Mouse (Mus musculus) heart, embryonic 13.5 days (tissue): ENCODE measurements around the gene Erbb4. TPM values are rescaled to one million over a fixed set of nuclear protein-coding genes. Genes with fewer than 3 reads are reported as not detected.
A peak's percentile ranks its signal among the peaks of the same experiment; 100 is the strongest.
"Not testable (repeated sequence)": the region's sequence is repeated elsewhere in the genome, so short reads cannot be mapped to it uniquely, and the experiment has no call there.

Experiments
- ATAC-seq: fragments of 200-750 bp; cut with Nextera tagmentation; 2 replicates; pipeline ENCODE4 v1.8.0; 2017; ENCODE audit warnings: moderate TSS enrichment; ENCODE audit not compliant: insufficient number of reproducible peaks, low FRiP score, low TSS enrichment; ENCODE audit errors: extremely low read depth
- H3K27ac ChIP-seq: fragments of 300-500 bp; sonication (generic); replicated peaks from 2 replicates; pipeline ENCODE4 v1.5.1; 2015; ENCODE audit warnings: moderate library complexity, mild to moderate bottlenecking, inconsistent platforms
- H3K27me3 ChIP-seq: fragments of 300-500 bp; sonication (generic); replicated peaks from 2 replicates; pipeline ENCODE4 v1.6.1; 2015; ENCODE audit warnings: mild to moderate bottlenecking, inconsistent platforms
- H3K36me3 ChIP-seq: fragments of 300-500 bp; sonication (generic); 2 replicates; pipeline ENCODE4 v1.6.1; 2015; ENCODE audit warnings: mild to moderate bottlenecking, inconsistent platforms
- H3K4me1 ChIP-seq: fragments of 300-500 bp; sonication (generic); 2 replicates; pipeline ENCODE4 v1.6.1; 2015; ENCODE audit warnings: inconsistent platforms
- H3K4me2 ChIP-seq: fragments of 300-500 bp; sonication (generic); 2 replicates; pipeline ENCODE4 v1.6.1; 2015; ENCODE audit warnings: inconsistent platforms, mild to moderate bottlenecking, moderate library complexity
- H3K4me3 ChIP-seq: fragments of 300-500 bp; sonication (generic); 2 replicates; pipeline ENCODE4 v1.5.1; 2015; ENCODE audit warnings: moderate library complexity, mild to moderate bottlenecking, inconsistent platforms
- H3K9ac ChIP-seq: fragments of 300-500 bp; sonication (generic); 2 replicates; pipeline ENCODE4 v1.6.1; 2015; ENCODE audit warnings: inconsistent platforms, mild to moderate bottlenecking, moderate library complexity
- H3K9me3 ChIP-seq: fragments of 300-500 bp; sonication (generic); 2 replicates; pipeline ENCODE4 v1.6.1; 2016; ENCODE audit warnings: inconsistent platforms
- WGBS: fragments of 180-500 bp; shearing (Covaris S2); methylation state at CpG from one replicate; pipeline ENCODE4 v1.1.7; 2015; ENCODE audit warnings: mixed read lengths; 5-methylcytosine and 5-hydroxymethylcytosine counted together
- polyA plus RNA-seq: library from polyadenylated mRNA; unstranded; fragments of >200 nt; fragmentation: Nextera tagmentation; extraction: Ambion mirVana; gene quantifications from 2 replicates; pipeline ENCODE4 v1.2.1, GENCODE M21; 2015

Erbb4 gene
- polyA plus RNA-seq, 1 experiment from 2014 or later = 6.2 TPM

DNA sequence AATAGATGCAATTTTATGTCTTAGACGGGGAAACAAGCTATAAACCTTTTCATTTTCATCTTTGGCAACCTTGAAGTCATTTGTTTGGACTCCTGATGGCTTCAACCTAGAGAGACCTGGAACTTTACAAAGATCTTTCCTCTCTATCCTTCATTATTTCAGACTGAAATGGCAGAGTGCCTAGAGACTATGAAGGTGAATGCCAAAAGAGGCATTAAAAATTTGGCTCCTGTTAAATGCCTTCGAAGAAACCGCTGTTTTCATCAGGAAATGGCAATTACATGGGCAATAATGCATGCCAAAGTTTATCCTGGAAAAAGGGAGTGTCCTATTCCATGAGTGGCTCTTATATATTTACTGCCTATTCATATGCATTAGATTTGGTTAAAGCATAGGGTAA lies 273.2 kb downstream of the Erbb4 start:
- Histone ChIP-seq H3K36me3 (no peaks in the 10 kb centered on the region), H3K4me1 (0 out of 2 replicates have a peak, but pooled peaks cover 2% of the 10 kb centered on the region), H3K27ac (no peak overlapping the region), H3K27me3 (no peaks in the 10 kb centered on the region), H3K4me3 (no peak overlapping the region), H3K9me3 (no peaks in the 10 kb centered on the region), H3K9ac (no peak overlapping the region), H3K4me2 (no peak overlapping the region)
- ATAC-seq = no peak
- WGBS = 84% methylated on average over 3 of the region's 3 CpGs

GRCm38 (mm10) chr1:68832101-68832500 lies 275.8 kb downstream of the Erbb4 start:
- no peak for ATAC-seq
- no peaks in the 10 kb centered on the region for H3K27me3 ChIP-seq
- H3K36me3 ChIP-seq = no peaks in the 10 kb centered on the region
- H3K4me1 ChIP-seq = 0 out of 2 replicates have a peak, but pooled peaks cover 2% of the 10 kb centered on the region
- no peak overlapping the region for H3K27ac ChIP-seq
- no peak overlapping the region for H3K4me3 ChIP-seq
- no peaks in the 10 kb centered on the region for H3K9me3 ChIP-seq
- H3K4me2 ChIP-seq = no peak overlapping the region
- H3K9ac ChIP-seq = no peak overlapping the region

GRCm38 (mm10) chr1:68831575-68831974 lies 276.3 kb downstream of the Erbb4 start:
- no peaks in the 10 kb centered on the region for H3K9me3 ChIP-seq
- no peaks in the 10 kb centered on the region for H3K36me3 ChIP-seq
- H3K4me2 ChIP-seq = no peak overlapping the region
- 0 out of 2 replicates have a peak, but pooled peaks cover 2% of the 10 kb centered on the region for H3K4me1 ChIP-seq
- no peak for ATAC-seq
- H3K27ac ChIP-seq = no peak overlapping the region
- no peak overlapping the region for H3K9ac ChIP-seq
- WGBS = 63% methylated on average over 1 of the region's 1 CpGs
- H3K4me3 ChIP-seq = no peak overlapping the region
- H3K27me3 ChIP-seq = no peaks in the 10 kb centered on the region

DNA sequence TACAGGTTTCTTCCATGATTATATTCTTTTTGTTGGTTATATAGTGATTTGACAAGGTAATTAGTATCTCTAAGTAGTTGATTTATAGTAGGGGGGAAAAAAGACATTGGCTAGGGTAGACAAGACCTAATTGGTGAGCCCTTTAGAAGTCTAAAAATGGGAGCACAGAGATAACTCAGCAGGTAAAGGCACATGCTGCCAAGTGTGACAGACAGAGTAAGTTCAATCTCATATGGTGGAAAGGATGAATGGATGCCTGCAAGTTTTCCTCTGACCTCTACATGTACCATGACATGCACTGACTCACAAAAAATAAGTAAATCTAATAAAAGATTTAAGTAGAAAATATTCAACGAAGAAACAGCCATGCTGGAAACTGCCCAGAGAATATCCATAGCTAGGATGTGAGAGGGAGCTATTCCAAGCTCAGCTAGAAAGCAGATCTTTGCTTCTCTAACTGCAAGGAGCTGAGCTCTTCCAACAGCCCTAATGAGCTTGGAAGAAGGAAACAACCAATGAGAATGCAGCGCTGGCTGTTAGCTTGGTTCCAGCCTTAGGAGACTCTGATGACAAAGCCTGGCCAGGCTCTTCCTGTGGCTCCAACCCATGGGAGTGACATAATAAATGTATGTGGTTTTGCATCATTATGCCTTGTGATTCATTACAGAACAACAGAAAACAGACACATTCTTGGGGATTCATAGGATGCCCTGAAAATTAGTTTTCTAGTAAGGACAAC lies 277.2 kb downstream of the Erbb4 start:
- ATAC-seq = no peak
- Histone ChIP-seq H3K9me3 (no peaks in the 10 kb centered on the region), H3K36me3 (no peaks in the 10 kb centered on the region), H3K9ac (no peak overlapping the region), H3K4me1 (0 out of 2 replicates have a peak, but pooled peaks cover 2% of the 10 kb centered on the region), H3K27ac (no peak overlapping the region), H3K27me3 (no peaks in the 10 kb centered on the region), H3K4me2 (no peak overlapping the region), H3K4me3 (no peak overlapping the region)
- 60% methylated on average over 2 of the region's 2 CpGs for WGBS

- no peak overlapping the region for H3K27ac ChIP-seq
- H3K4me1 ChIP-seq = no peaks in the 10 kb centered on the region
- H3K9me3 ChIP-seq = no peaks in the 10 kb centered on the region
- no peaks in the 10 kb centered on the region for H3K27me3 ChIP-seq
- no peak overlapping the region for H3K9ac ChIP-seq
- no peak overlapping the region for H3K4me2 ChIP-seq
- H3K4me3 ChIP-seq = no peak overlapping the region
- H3K36me3 ChIP-seq = no peaks in the 10 kb centered on the region
- WGBS = 78% methylated on average over 2 of the region's 2 CpGs
- ATAC-seq = no peak
These were observed 284.7 kb downstream of the Erbb4 start for GRCm38 (mm10) chr1:68823116-68823644.

GRCm38 (mm10) chr1:68806711-68807110 lies 301.1 kb downstream of the Erbb4 start:
- ATAC-seq = no peak
- H3K4me2 ChIP-seq = no peak overlapping the region
- no peak overlapping the region for H3K27ac ChIP-seq
- H3K9me3 ChIP-seq = no peaks in the 10 kb centered on the region
- H3K4me3 ChIP-seq = no peak overlapping the region
- no peaks in the 10 kb centered on the region for H3K36me3 ChIP-seq
- H3K27me3 ChIP-seq = no peaks in the 10 kb centered on the region
- no peaks in the 10 kb centered on the region for H3K4me1 ChIP-seq
- WGBS = 51% methylated on average over 2 of the region's 2 CpGs
- no peak overlapping the region for H3K9ac ChIP-seq

GRCm38 (mm10) chr1:68787409-68788015 lies 320.3 kb downstream of the Erbb4 start:
- peaks cover 29% of the 10 kb centered on the region for H3K4me1 ChIP-seq
- peak overlapping the region; percentile 41 for H3K4me2 ChIP-seq
- H3K36me3 ChIP-seq = no peaks in the 10 kb centered on the region
- H3K9me3 ChIP-seq = no peaks in the 10 kb centered on the region
- WGBS = 26% methylated on average over 4 of the region's 4 CpGs
- ATAC-seq = no peak
- H3K27ac ChIP-seq = 0 out of 2 replicates have a peak overlapping the region, but pooled peaks have one; percentile 33
- no peak overlapping the region for H3K4me3 ChIP-seq
- no peaks in the 10 kb centered on the region for H3K27me3 ChIP-seq
- 0 out of 2 replicates have a peak overlapping the region, but pooled peaks have one; percentile 2 for H3K9ac ChIP-seq

DNA sequence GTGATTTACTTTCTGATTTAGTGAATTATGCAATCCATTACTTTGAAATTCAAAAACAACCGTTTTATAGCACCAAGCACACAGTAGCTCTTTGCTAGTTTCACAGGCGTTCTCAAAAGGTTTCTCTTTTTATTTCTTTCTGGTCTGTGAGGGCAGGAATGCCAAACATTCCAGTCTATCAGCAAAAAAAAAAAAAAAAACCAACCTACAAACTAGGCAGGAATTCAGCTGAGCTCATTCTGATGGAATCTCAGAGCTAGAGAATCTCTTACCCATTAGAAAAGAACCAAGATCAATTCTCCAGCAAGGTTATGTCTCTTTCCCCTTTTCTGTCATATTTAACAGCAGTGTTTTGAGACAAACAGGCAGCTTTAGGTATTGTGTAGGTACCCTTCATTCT lies 327.2 kb downstream of the Erbb4 start:
- Histone ChIP-seq H3K36me3 (no peaks in the 10 kb centered on the region), H3K4me2 (peak overlapping the region; percentile 64), H3K27ac (peak overlapping the region; percentile 88), H3K27me3 (no peaks in the 10 kb centered on the region), H3K9ac (peak overlapping the region; percentile 24; the same call in 1 of the 2 replicates), H3K4me3 (peak overlapping the region; percentile 28), H3K4me1 (peaks cover 21% of the 10 kb centered on the region), H3K9me3 (no peaks in the 10 kb centered on the region)
- WGBS = 11% methylated on average over 2 of the region's 2 CpGs
- no peak for ATAC-seq

DNA sequence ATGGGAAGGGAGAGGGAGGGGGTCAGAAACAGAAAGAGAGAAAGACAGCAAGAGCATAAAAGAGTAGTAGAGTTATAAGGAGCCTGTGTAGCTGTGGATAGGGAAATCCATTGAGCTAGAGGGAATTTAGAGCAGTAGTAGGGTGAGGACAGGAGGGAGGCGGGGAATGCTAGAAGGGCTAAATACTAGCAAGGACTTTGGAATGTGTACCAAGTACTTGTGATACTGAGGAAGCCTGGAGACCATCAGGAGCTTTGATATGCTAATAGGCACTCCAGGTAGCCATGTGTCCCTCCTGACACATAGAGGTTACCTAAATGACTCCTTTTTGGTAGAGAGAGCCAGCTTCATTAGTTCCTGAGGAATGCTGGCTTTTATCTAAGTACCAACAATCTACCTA lies 327.8 kb downstream of the Erbb4 start:
- Histone ChIP-seq H3K4me1 (peaks cover 21% of the 10 kb centered on the region), H3K4me2 (peak overlapping the region; percentile 64), H3K36me3 (no peaks in the 10 kb centered on the region), H3K27me3 (no peaks in the 10 kb centered on the region), H3K9ac (no peak overlapping the region), H3K4me3 (peak overlapping the region; percentile 28), H3K27ac (peak overlapping the region; percentile 88), H3K9me3 (no peaks in the 10 kb centered on the region)
- ATAC-seq = no peak
- WGBS = 20% methylated on average over 1 of the region's 1 CpGs

- H3K9ac ChIP-seq, H3K27ac ChIP-seq, ATAC-seq, H3K4me2 ChIP-seq, H3K27me3 ChIP-seq, H3K9me3 ChIP-seq, H3K4me3 ChIP-seq, H3K36me3 ChIP-seq: not testable (repeated sequence)
- H3K4me1 ChIP-seq = peaks cover 14% of the 10 kb centered on the region
These were observed 341.8 kb downstream of the Erbb4 start for GRCm38 (mm10) chr1:68766095-68766494.

GRCm38 (mm10) chr1:68762456-68762855 lies 345.4 kb downstream of the Erbb4 start:
- Histone ChIP-seq H3K4me1 (peaks cover 20% of the 10 kb centered on the region), H3K27ac (0 out of 2 replicates have a peak overlapping the region, but pooled peaks have one; percentile 4), H3K9ac (no peak overlapping the region), H3K4me2 (no peak overlapping the region), H3K27me3 (no peaks in the 10 kb centered on the region), H3K36me3 (no peaks in the 10 kb centered on the region), H3K9me3 (no peaks in the 10 kb centered on the region), H3K4me3 (no peak overlapping the region)
- WGBS = 74% methylated on average over 5 of the region's 5 CpGs
- no peak for ATAC-seq
